Mouse (Mus musculus) CH12.LX (cell line): ENCODE measurements around the gene Gria4. TPM values are rescaled to one million over a fixed set of nuclear protein-coding genes. Genes with fewer than 3 reads are reported as not detected.

ENCODE experiments used
- DNase-seq: peaks from one replicate; pipeline ENCODE4 v3.0.0-alpha.2; 2013; ENCODE audit errors: extremely low read depth
- H3K27ac ChIP-seq: 2 replicates; pipeline ENCODE4 v1.5.1; 2012; ENCODE audit warnings: low read depth, mild to moderate bottlenecking, control low read depth, moderate library complexity; ENCODE audit not compliant: insufficient read depth
- H3K27me3 ChIP-seq: replicated peaks from 2 replicates; pipeline ENCODE3; 2012; ENCODE audit warnings: inconsistent platforms
- H3K36me3 ChIP-seq, 2 experiments: replicated peaks in 1 of 2; 2 replicates each; pipeline versions ENCODE3 to v1.6.1; 2012; ENCODE audit warnings: inconsistent platforms in 1 of 2, low read length in 1 of 2, mild to moderate bottlenecking in 1 of 2, mixed read lengths in 1 of 2, moderate library complexity in 1 of 2; ENCODE audit not compliant: control insufficient read depth in 1 of 2, insufficient read depth in 1 of 2
- H3K4me1 ChIP-seq, 2 experiments: 2 replicates each; pipeline ENCODE4 v1.6.1; 2012; ENCODE audit warnings: inconsistent platforms in 1 of 2, moderate library complexity in 1 of 2; ENCODE audit not compliant: insufficient read depth in 2 of 2, control insufficient read depth in 1 of 2
- H3K4me2 ChIP-seq: 2 replicates; pipeline ENCODE4 v1.6.1; 2012; ENCODE audit warnings: low read depth, mild to moderate bottlenecking, control low read depth; ENCODE audit not compliant: poor library complexity, insufficient read depth, severe bottlenecking
- H3K4me3 ChIP-seq, 3 experiments: fragments of 150-350 bp in 1 of 3; sonication (generic) in 1 of 3; replicated peaks in 1 of 3; 2 replicates each; pipeline versions ENCODE3 to v1.5.1; 2011 to 2012; ENCODE audit warnings: low read depth in 2 of 3, low read length in 2 of 3, mild to moderate bottlenecking in 2 of 3, moderate library complexity in 2 of 3, control low read depth in 1 of 3, improper control_type of control experiment in 1 of 3, inconsistent platforms in 1 of 3, mixed read lengths in 1 of 3; ENCODE audit not compliant: poor library complexity in 1 of 3
- H3K79me2 ChIP-seq: replicated peaks from 2 replicates; pipeline ENCODE4 v1.6.1; 2012; ENCODE audit warnings: mild to moderate bottlenecking, moderate library complexity; ENCODE audit not compliant: control insufficient read depth, poor library complexity, insufficient read depth, severe bottlenecking; ENCODE audit errors: extremely low read depth
- H3K9ac ChIP-seq: 2 replicates; pipeline ENCODE4 v1.6.1; 2012; ENCODE audit warnings: low read depth, mild to moderate bottlenecking, control low read depth, moderate library complexity; ENCODE audit not compliant: insufficient read depth
- H3K9me3 ChIP-seq: replicated peaks from 2 replicates; pipeline ENCODE3; 2012; ENCODE audit warnings: low read length, inconsistent platforms, mixed read lengths
- BHLHE40 ChIP-seq: IDR thresholded peaks from 2 replicates; pipeline ENCODE4 v1.6.1; 2011; ENCODE audit warnings: mild to moderate bottlenecking, low read depth, low read length, improper control_type of control experiment
- CHD1 ChIP-seq: IDR thresholded peaks from 2 replicates; pipeline ENCODE4 v1.6.1; 2012; ENCODE audit warnings: low read depth, low read length, improper control_type of control experiment, inconsistent platforms
- CHD2 ChIP-seq: IDR thresholded peaks from 2 replicates; pipeline ENCODE4 v1.6.1; 2011; ENCODE audit warnings: low read length, improper control_type of control experiment
- E2F4 ChIP-seq: IDR thresholded peaks from 2 replicates; pipeline ENCODE4 v1.6.1; 2011; ENCODE audit warnings: low read depth, low read length, improper control_type of control experiment; ENCODE audit not compliant: insufficient replicate concordance
- ELF1 ChIP-seq: IDR thresholded peaks from 2 replicates; pipeline ENCODE4 v1.6.1; 2014; ENCODE audit warnings: low read depth, mild to moderate bottlenecking, inconsistent platforms, low read length, improper control_type of control experiment
- EP300 ChIP-seq: IDR thresholded peaks from 2 replicates; pipeline ENCODE4 v1.6.1; 2011; ENCODE audit warnings: low read length, improper control_type of control experiment
- ETS1 ChIP-seq: conservative IDR thresholded peaks from 2 replicates; pipeline ENCODE4 v1.6.1; 2012; ENCODE audit warnings: low read depth, mild to moderate bottlenecking, inconsistent platforms, low read length, improper control_type of control experiment, moderate library complexity
- IRF4 ChIP-seq: IDR thresholded peaks from 2 replicates; pipeline ENCODE4 v1.6.1; 2014; ENCODE audit warnings: low read depth, mild to moderate bottlenecking, inconsistent platforms, low read length, improper control_type of control experiment
- JUN ChIP-seq: IDR thresholded peaks from 2 replicates; pipeline ENCODE4 v1.6.1; 2011; ENCODE audit warnings: low read depth, mild to moderate bottlenecking, low read length, improper control_type of control experiment, moderate library complexity; ENCODE audit not compliant: insufficient read depth
- JUND ChIP-seq: conservative IDR thresholded peaks from 2 replicates; pipeline ENCODE4 v1.6.1; 2011; ENCODE audit warnings: low read depth, low read length, improper control_type of control experiment
- MAFK ChIP-seq: IDR thresholded peaks from 2 replicates; pipeline ENCODE4 v1.6.1; 2011; ENCODE audit warnings: low read length, improper control_type of control experiment; ENCODE audit not compliant: insufficient replicate concordance
- MAZ ChIP-seq: IDR thresholded peaks from 2 replicates; pipeline ENCODE4 v1.6.1; 2012; ENCODE audit warnings: low read depth, mild to moderate bottlenecking, inconsistent platforms, low read length, improper control_type of control experiment, moderate library complexity
- MXI1 ChIP-seq: IDR thresholded peaks from 2 replicates; pipeline ENCODE4 v1.6.1; 2011; ENCODE audit warnings: mild to moderate bottlenecking, low read depth, low read length, improper control_type of control experiment
- MYC ChIP-seq: IDR thresholded peaks from 2 replicates; pipeline ENCODE4 v1.6.1; 2011; ENCODE audit warnings: low read depth, mild to moderate bottlenecking, improper control_type of control experiment, low read length
- NELFE ChIP-seq: IDR thresholded peaks from 2 replicates; pipeline ENCODE4 v1.6.1; 2011; ENCODE audit warnings: low read depth, low read length, improper control_type of control experiment
- NRF1 ChIP-seq: IDR thresholded peaks from 2 replicates; pipeline ENCODE4 v1.6.1; 2014; ENCODE audit warnings: low read depth, mild to moderate bottlenecking, inconsistent platforms, low read length, improper control_type of control experiment, moderate library complexity
- PAX5 ChIP-seq: IDR thresholded peaks from 2 replicates; pipeline ENCODE4 v1.6.1; 2012; ENCODE audit warnings: low read length, inconsistent platforms, mixed read lengths
- POLR2A ChIP-seq: IDR thresholded peaks from 2 replicates; pipeline ENCODE4 v1.6.1; 2011; ENCODE audit warnings: low read depth, mild to moderate bottlenecking, improper control_type of control experiment, low read length
- RAD21 ChIP-seq: IDR thresholded peaks from 2 replicates; pipeline ENCODE4 v1.6.1; 2011; ENCODE audit warnings: low read depth, mild to moderate bottlenecking, low read length, improper control_type of control experiment, moderate library complexity
- SMC3 ChIP-seq: IDR thresholded peaks from 2 replicates; pipeline ENCODE4 v1.6.1; 2011; ENCODE audit warnings: low read depth, low read length, improper control_type of control experiment
- TCF12 ChIP-seq: IDR thresholded peaks from 2 replicates; pipeline ENCODE4 v1.6.1; 2014; ENCODE audit warnings: low read depth, mild to moderate bottlenecking, inconsistent platforms, low read length, improper control_type of control experiment
- UBTF ChIP-seq: IDR thresholded peaks from 2 replicates; pipeline ENCODE4 v1.6.1; 2012; ENCODE audit warnings: low read depth, mild to moderate bottlenecking, inconsistent platforms, low read length, improper control_type of control experiment, moderate library complexity
- USF2 ChIP-seq: conservative IDR thresholded peaks from 2 replicates; pipeline ENCODE4 v1.6.1; 2011; ENCODE audit warnings: low read depth, low read length, improper control_type of control experiment
- ZKSCAN1 ChIP-seq: IDR thresholded peaks from 2 replicates; pipeline ENCODE4 v1.6.1; 2012; ENCODE audit warnings: low read depth, inconsistent platforms, low read length, improper control_type of control experiment, borderline replicate concordance
- ZMIZ1 ChIP-seq: IDR thresholded peaks from 2 replicates; pipeline ENCODE4 v1.6.1; 2012; ENCODE audit warnings: low read depth, mild to moderate bottlenecking, inconsistent platforms, low read length, improper control_type of control experiment
- dilution Hi-C: fragments of 300-500 bp; cut with MboI; formaldehyde crosslinking; loops from 2 replicates; pipeline ENCODE4 v1.14.3; 2020; ENCODE audit warnings: low sequenced_read_pairs; ENCODE audit not compliant: extremely low pct_unique_long_range_greater_than_20kb, extremely low pct_ligation_motif_present
- in situ Hi-C: fragments of 300-500 bp; cut with MboI; formaldehyde crosslinking; loops from 3 replicates; pipeline ENCODE4 v1.14.3; 2019; ENCODE audit warnings: low sequenced_read_pairs, low pct_ligation_motif_present, low pct_unique_long_range_greater_than_20kb, mixed read lengths
- polyA plus RNA-seq: library from polyadenylated mRNA; unstranded; fragments of >175 nt; gene quantifications from 2 replicates; pipeline ENCODE4 v1.2.1, GENCODE M21; 2012; ENCODE audit warnings: low read depth; ENCODE audit not compliant: insufficient read length
- total RNA-seq, 2 experiments: library from RNA; depleted of rRNA; stranded (reverse); fragments of 300-350 nt in 1 of 2; fragments of >200 nt in 1 of 2; gene quantifications; 2 replicates each; pipeline ENCODE4 v1.2.3; 2012 to 2014

Gria4 gene
- total and polyA plus RNA-seq, 3 experiments: not detected

- H3K36me3 ChIP-seq: no peaks in the 10 kb centered on the region
- TF ChIP-seq MAFK (no peak), RAD21 (no peak), ELF1 (no peak), JUND (no peak), ZKSCAN1 (no peak), MYC (no peak), EP300 (no peak), NRF1 (no peak), PAX5 (no peak), UBTF (no peak), TCF12 (no peak), E2F4 (no peak), CHD2 (no peak)
- H3K79me2 ChIP-seq: no peaks in the 10 kb centered on the region
- no peak overlapping the region for H3K9ac ChIP-seq
- H3K4me3 ChIP-seq: no peak overlapping the region
- H3K4me2 ChIP-seq: no peak overlapping the region
- DNase-seq: no peak
- H3K9me3 ChIP-seq: no peaks in the 10 kb centered on the region
- no peak overlapping the region for H3K27ac ChIP-seq
- dilution Hi-C loops: no loop called here
- no peaks in the 10 kb centered on the region for H3K27me3 ChIP-seq
- no peaks in the 10 kb centered on the region for H3K4me1 ChIP-seq
- in situ Hi-C loops: no loop called here
Observed at GRCm38 (mm10) chr9:4714086-4714485, 81.9 kb downstream of the Gria4 start.

DNA sequence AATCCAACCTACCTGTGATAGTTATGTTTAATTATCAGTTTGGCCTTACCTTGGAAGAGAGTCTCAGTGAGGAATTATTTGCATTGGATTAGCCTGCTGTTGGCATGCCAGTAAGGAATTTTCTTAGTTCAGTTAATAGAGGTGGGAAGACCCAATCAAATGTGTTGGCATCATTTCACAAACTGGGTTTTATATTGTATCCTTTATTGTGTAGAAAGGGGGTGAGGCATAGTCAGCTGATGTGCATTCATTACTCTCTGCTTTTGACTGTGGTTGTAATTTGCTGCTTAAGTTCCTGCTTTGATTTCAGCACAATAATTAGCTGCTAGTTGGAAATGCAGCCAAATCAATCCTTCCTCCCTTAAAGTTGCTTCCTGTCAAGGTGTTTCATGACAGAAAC lies 83.7 kb downstream of the Gria4 start:
- TF ChIP-seq CHD1 (no peak), ZKSCAN1 (no peak), NELFE (no peak), UBTF (no peak)
- TF ChIP-seq, all 38 proteins: peak for 0
- H3K27me3 ChIP-seq: no peaks in the 10 kb centered on the region
- no peaks in the 10 kb centered on the region for H3K9me3 ChIP-seq
- no peak overlapping the region for H3K4me3 ChIP-seq
- H3K36me3 ChIP-seq: no peaks in the 10 kb centered on the region
- dilution Hi-C loops (no loop called here), in situ Hi-C loops (no loop called here)
- H3K4me2 ChIP-seq: no peak overlapping the region
- no peaks in the 10 kb centered on the region for H3K79me2 ChIP-seq
- no peaks in the 10 kb centered on the region for H3K4me1 ChIP-seq
- H3K9ac ChIP-seq: no peak overlapping the region
- no peak overlapping the region for H3K27ac ChIP-seq
- DNase-seq: no peak

GRCm38 (mm10) chr9:4687149-4687548 lies 108.9 kb downstream of the Gria4 start:
- in situ Hi-C loops (no loop called here), dilution Hi-C loops (no loop called here)
- no peak overlapping the region for H3K4me3 ChIP-seq
- H3K9ac ChIP-seq: no peak overlapping the region
- no peaks in the 10 kb centered on the region for H3K4me1 ChIP-seq
- H3K79me2 ChIP-seq: no peaks in the 10 kb centered on the region
- DNase-seq: no peak
- TF ChIP-seq ELF1 (no peak), ZMIZ1 (no peak), POLR2A (no peak), MAZ (no peak), USF2 (no peak), MYC (no peak), ETS1 (no peak), CHD1 (no peak), SMC3 (no peak), IRF4 (no peak), JUN (no peak), E2F4 (no peak), BHLHE40 (no peak), JUND (no peak), MAFK (no peak), MXI1 (no peak)
- H3K9me3 ChIP-seq: no peaks in the 10 kb centered on the region
- no peaks in the 10 kb centered on the region for H3K27me3 ChIP-seq
- H3K36me3 ChIP-seq: no peaks in the 10 kb centered on the region
- no peak overlapping the region for H3K4me2 ChIP-seq
- H3K27ac ChIP-seq: no peak overlapping the region
